Mouse (Mus musculus) forelimb bud, embryonic 11.5 days (tissue): ENCODE results near the gene Col3a1.

Experiments used
- DNase-seq: peaks from one replicate; pipeline ENCODE4 v3.0.0-alpha.2; 2012; ENCODE audit warnings: low read depth, low spot score

The Col3a1 gene

GRCm38 (mm10) chr1:45381866-45382265 lies 70.5 kb downstream of the Col3a1 start:
- no peak for DNase-seq
